Mouse (Mus musculus): Measurements from ENCODE around the gene Adgrb3.

Gene Adgrb3

DNA sequence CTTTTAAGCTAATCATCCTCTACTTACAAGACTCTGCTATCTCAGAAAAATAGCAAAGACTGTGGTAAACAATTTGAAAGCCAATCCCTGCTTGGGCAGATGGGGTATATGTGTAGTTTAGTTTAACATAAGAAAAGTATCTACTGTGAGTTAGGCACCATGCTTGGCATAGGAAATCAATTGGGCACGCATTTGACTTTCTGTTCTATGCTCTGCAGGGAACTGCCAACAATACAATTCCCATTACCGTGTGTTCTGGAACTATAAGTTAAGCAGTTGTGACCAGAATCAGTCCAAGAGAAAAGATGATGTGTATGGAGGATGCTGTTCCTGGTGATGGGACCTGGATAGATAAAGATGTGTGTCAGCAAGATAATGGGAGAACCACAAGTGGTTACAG is 517.2 kb downstream of the Adgrb3 start:
- intact Hi-C loops (cut with DNase I) = no loop called here

DNA sequence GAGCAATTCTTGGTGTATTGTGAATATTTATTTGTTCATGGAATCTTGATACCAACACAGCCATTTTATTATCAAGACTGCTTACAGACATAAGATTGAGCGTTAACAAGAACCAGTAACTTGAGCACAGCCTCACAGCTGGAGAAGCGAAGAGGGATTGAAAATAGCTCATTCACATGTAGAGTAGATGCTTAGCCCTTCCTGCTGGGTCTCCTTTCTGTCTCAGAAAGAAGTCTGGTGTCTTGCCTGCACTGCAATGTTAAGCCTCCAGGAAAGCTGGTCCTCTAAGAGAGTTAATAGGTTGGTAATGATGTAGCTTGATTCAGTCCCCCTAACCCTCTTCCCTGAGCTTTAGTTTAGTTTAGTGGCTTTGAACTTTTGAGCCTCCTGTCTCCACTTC is 519.4 kb downstream of the Adgrb3 start:
- intact Hi-C loops (cut with DNase I) = no loop called here

DNA sequence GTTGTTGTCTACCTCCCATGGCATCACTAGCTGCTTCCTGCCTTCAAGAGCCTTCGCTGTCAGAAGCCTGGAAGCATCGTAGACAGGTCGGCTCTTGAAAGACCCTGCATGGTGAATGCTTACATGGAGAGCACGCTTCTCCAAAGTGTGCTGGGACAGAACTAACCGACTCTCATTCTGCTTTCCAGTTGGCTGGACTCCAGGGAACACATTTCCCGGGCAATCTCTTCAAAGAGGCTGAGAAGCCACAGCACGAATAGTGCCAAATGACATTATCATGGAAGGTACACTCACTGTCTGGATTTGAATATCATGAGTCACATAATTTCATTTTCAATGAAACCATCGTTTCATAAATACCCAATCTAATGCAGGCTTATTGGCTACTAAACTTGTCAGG is 548.0 kb downstream of the Adgrb3 start:
- intact Hi-C loops (cut with DNase I) = no loop called here

DNA sequence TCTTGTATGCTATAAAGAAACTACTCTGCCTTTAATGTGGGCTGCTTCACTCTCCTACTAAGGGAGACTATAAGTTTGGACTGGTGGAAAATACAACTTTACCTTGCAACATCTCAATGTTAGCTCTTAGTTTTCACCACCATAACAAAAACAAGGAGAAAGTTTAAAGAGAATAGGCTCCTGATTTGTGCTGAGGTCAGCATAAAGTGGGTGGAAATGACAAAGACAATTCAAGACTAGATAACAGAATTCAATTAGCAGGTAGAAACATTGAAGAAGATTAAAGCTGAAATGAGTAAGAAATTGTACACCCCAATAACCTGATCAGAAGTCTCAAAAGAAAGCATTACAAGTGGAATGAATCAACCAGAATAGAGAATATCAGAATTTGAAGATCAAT is 578.9 kb downstream of the Adgrb3 start:
- intact Hi-C loops (cut with DNase I) = no loop called here

DNA sequence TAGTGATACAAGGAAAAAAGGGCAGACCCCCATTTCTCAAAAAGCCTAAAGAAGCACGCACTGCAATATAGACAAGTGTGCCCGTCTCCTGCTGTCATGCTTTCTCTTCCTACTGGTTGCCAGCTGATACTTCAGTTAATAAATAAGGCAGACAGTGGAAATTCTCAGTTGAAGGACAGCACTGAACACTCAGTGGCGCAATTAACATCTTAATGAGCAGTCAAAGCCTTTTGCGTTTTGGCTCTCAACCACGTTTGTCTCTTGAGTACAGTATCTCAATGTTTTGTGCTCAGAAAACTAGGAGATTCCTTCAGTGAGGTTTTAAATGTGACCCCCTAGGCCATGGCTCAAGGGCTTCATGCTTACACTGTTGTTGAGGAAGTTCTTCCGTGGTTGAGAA is 587.1 kb downstream of the Adgrb3 start:
- intact Hi-C loops (cut with DNase I) = no loop called here

DNA sequence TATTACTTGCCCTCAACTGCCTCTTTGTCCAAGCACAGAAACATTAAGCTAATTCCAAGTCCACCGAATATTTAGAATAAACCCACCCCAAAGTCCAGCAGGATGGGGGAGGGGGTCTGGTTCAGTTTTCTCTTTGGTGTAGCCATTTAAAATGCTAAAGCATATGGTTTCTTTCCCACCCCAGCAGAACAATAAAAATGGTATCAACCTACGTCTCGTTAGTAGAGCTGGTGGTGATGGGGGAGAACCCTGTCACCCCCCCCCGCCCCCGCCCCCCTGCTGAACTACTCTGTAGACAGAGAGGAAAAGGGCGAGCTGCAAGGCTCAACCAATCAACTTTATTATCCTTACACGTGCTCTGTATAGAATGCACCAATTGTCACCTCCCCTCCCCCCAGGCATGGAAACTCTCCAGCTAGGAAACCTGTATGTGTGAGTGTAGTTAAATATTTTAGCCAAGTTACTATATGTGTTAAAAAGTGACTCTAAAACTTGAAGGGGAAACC is 600.2 kb downstream of the Adgrb3 start:
- intact Hi-C loops (cut with DNase I) = no loop called here

DNA sequence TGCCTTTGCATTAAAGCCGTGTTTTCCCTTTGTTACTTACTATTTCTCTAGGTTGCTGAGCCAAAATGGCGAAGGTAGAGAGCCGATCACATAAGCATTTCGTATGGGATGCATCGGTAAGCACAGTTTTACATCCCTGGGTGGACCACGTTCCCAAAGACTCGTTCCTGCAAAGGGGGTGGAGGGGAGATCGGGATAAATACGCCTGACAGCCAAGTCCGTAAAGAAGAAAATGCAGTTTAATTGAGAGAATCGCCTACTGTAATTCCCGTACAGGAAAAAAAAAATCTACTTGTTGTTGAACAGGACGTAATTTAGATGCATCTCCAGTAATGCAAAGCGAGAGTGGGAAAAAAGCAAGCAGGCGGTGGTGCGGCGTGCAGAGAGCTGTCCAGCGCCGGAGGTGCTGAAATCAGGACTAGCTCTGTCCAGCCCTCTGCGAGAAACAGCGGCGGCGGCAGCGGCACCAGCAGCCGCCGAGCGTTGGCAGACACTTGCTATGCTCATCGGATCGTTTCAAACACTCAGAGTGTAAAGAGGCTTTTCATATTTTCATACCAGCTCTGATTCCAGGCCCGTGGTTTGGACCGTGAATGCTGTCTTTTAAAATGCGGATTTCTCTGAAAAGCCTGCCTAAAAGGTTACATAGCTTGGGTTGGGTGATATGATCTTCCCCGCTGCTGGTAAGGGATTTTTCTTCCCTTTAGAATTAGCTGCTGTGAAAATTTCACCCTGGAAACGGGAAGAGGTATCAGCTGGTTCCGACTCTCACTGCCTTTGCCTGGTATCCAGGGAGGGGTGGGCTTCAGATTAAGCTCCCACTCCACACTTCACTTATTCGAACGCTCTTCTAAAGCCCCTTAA is 600.9 kb downstream of the Adgrb3 start:
- intact Hi-C loops (cut with DNase I) = no loop called here

DNA sequence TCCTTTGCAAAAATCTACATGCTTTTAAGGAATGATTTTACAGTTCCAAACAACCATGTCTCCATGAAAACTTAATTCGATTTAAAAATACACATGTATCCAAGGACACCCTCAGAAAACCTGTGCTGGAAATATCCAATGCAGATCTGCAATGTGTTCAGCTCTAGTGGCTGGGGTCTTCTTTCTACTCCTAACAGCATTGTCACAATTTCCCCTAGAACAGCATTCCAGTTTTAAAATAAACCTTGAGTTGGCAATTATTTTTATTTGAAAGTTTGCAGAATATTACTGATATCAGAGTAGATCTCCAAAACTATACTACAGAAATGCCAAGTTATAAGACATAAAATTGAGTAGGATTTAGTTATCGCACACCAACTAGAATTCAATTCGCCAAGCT is 601.6 kb downstream of the Adgrb3 start:
- intact Hi-C loops (cut with DNase I) = no loop called here

DNA sequence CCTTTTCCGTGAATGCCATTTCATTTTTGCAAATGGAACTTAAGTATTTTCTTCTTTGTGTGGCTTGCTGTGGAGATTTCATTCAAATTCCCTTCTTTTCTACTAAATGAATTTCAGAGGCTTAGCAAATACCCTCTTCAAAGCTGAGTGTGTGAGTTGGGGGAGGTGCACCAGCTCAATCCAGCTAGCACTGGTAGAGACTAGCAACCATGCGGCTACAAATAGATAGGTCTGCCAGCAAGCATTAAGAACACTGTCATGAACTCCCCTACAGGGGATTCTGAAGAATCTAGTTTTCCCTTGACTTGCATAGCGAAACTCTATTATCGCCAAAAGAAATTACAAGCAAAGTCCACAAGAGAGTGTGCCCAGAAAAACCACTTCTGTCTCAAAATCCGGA is 624.9 kb downstream of the Adgrb3 start:
- intact Hi-C loops (cut with DNase I) = no loop called here

DNA sequence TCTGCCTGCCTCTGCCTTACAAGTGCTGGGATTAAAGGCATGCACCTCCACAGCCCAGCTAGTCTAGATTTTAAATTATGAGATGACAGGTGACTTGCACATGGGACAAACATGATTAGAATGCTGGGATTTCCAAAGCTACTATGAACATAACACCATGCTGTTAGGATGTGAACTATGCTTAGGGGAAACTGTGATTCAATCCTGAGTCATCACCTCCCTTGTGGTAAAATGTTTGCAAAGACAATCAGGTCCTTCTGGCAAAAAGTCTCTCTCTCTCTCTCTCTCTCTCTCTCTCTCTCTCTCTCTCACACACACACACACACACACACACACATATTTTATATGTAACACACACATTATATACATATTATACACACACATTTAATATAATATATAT is 630.1 kb downstream of the Adgrb3 start:
- intact Hi-C loops (cut with DNase I) = no loop called here

DNA sequence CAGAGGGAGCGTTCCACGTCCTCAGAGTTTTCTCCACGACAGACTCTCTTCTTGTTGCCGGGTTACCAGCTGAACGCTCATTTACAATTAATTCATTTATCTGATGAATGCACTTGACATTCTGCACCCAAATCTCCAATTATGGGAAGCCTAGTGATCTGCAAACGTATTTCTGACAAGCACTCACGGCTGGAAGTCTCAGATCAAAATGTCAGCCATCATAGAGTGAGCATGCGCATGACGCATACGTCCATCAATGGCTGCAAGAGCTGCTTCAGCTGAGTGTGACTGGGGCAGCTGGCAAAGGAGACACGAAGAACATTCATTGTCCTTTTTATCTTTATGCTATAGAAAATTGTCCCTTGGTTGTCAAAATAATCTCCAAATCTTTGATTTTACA is 637.5 kb downstream of the Adgrb3 start:
- intact Hi-C loops (cut with DNase I) = no loop called here

DNA sequence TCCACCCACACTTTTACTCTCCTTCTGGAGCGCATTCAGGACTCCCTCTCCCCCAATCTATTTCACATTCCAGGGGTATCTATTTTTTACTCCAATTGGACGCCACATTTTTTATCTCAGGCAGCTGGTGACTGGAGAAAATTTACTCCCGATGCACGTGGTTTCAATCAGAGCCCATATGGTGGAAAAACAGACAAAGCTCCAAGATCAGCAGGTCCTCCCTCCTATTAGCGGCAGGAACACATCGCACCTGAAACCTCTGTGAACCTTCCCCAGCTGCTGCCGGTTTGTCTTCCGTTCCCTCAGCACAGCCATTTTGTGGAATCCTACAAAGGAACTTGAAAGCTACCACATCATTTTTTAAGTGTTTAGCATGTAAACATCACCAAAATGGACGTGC is 640.2 kb downstream of the Adgrb3 start:
- intact Hi-C loops (cut with DNase I) = no loop called here

DNA sequence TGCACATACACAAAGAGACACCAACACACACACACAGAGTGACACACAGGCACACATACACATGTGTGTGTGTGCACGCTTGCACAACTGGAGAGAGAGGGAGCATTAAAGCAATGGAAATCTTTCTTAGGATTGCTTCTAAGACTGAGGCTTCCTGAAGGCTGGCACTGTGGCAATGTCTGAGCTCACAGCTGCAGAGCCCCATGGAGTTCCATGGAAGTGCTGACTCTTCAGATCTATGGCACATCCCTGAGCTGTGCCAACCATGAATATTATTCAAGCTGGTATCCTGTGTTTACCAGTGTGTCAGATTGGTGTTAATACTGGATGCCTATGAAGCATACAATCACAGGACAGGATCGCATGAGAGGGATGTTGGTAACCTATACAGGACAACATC is 643.6 kb downstream of the Adgrb3 start:
- intact Hi-C loops (cut with DNase I) = no loop called here

DNA sequence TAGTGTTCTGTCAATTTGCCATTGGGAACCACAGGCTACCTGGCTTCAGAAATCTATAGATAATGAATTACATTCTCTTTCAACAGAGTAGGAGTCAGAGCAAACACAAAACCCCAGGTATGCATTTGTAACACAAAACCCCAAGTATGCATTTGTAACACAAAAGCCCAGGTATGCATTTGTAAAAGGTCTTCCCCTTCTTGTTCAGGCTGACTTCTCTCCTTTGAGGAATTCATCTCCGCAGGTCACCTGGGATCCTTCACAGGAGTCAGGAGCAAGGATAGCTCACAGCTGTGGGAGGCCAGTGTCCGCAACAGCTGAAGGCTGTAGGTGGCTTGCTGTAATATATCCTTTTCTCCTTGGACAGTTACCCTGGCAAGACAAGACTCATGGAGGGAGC is 647.6 kb downstream of the Adgrb3 start:
- intact Hi-C loops (cut with DNase I) = no loop called here

DNA sequence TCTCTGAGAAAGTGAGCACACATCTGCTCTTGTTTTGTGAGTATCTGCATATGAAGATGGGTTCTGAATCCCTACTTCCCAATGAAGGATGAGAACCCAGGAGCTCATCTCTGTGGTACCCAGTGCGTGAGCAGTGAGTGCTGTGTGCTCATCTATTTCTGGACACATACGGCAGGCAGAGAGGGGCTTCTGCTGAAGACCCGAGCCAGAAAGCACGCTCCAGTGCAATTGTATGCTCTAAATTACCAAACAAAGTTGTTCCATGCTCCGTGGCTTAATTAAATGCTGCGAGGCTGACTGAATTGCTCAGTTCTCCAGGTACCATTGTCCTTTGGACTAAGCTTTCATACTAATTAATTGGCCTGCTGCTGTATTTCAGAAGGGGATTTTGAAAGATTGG is 648.9 kb downstream of the Adgrb3 start:
- intact Hi-C loops (cut with DNase I) = no loop called here

DNA sequence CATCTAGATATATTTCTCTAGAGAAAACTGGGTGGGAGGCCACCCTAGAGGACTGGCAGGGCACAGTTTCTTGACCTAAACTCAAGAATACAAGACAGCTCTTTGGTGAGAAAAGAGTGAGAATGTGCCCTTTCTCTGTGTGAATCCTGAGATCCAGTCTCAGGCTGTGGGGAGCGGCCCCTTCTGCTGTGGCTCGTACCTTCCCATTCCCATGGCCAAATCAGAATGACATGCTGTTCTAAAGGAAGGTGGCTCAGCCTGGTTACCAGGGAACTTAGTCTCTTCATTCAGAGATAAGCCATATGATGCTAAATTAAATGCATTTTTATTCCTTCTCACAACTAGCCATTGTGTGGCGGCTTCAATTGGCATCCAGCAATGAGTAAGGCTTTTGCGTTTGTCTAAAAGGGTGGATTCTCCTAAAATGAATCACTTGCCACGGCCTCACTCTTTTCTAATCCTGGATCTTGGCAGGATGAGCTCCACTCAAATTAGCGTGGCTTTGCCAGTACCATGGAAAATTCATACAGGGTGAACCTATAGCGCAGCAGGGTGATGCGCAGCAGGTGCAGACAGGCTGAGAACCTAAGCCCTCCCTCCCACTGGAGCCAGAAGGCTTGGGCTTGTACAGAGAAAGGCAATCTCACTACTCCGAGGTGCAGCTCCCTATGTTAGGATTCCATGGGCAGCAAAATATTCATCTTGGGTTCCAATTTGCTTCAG is 649.5 kb downstream of the Adgrb3 start:
- intact Hi-C loops (cut with DNase I) = no loop called here

DNA sequence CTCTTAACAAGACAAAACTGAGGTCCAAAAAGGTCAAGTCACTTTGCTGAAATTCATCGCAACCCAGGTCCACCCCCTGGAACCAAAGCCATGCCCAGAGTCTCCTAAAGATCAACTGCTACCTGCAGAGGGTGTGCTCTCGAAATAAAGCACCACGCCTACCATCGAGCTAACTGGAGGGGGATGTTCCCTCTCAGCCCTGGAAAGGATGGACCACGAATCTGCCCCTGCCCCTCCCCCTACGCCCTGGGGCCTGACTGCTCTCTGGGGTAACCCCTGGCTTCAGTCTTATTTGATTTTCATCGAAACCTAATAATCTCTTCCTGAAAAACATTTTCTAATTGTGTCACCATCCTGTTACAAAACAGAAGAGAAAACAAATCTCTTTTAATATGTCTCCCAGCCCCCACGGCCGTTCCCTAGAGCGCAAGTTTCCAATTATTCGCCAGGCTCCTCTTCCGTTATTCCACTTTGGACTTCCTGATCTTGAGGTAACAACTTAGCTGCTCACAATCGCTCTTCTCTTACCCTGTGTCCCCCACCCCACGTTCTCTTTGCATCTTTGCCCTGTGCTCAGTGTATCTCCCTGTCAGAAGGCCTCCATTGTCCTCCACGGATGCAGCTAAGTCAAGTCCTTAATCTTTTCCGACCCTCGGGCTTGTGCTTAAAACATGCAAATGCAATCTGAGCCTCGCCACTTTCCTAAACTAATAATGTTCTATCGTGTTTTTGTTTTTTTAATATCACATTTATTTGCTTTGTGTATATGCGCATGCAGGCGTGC is 651.0 kb downstream of the Adgrb3 start:
- intact Hi-C loops (cut with DNase I) = no loop called here

DNA sequence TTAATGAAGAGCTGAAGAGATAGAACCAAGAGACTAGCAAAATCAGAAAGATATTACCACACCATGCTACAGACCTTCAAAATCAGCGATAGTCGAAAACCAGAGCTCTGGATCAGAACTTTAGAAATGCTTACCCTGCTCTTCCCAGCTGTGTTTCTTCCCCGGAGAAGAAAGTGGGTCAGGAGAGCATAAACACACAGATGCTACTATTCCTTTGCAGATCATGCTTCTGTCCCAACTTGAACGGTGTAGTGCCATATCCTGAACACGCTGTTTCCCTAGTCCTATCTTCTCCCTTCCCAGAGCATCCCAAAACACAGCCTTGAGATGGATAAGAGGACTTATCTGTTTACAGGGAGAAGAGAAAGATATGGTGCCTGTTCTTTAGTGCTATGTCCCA is 662.4 kb downstream of the Adgrb3 start:
- intact Hi-C loops (cut with DNase I) = no loop called here

DNA sequence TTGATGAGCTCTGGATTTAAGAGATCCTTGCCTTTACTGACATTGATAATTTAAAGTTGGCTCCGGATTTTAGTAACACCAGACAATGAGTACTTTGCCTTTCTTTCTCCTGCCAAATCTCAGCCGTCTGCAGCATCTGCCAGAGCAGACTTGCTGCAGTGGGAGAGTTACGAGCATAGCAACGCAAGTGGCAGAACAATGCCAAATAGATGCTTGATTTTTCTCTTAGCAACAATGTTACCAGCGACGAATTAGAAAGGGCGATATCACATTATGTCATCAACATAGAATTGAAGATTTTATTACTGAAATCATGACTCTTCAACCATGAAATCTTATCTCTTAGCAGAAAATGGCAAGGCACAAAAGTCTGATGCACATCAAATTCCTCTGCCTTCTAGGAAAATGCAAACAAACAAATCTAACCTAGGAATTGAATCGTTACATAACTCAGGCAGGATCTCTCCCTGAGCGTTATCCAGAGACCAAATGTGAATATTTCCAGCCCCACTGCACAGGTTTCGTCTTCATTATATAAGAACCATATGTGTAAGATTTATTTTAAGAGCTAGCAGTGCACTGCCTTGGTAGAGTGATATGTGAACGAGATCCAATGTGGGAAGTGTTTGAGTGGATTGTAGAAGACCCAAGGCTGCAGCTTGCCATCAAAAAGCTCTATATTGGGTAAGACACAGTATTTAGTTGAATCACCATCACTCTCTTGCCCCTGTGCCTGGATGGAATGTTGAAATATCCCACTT is 663.3 kb downstream of the Adgrb3 start:
- intact Hi-C loops (cut with DNase I) = no loop called here

DNA sequence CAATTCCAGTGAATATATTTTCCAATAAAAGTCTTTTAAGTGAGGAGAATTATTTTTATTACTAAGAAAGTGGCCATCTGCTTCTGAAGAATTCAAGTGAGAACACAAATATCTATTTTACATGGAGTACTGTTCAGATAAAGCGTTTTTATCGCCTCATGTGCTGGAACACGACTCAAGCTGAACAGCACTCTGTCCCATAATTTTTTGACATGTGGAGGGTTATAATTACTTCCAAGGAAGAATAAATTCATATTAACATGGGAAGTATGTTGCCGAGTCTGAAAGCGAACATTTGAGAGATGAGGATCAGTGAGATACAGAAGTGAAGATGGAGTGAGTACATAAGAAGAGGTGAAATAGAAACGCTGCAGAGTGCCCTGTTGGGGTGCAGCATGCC is 665.9 kb downstream of the Adgrb3 start:
- intact Hi-C loops (cut with DNase I) = no loop called here

DNA sequence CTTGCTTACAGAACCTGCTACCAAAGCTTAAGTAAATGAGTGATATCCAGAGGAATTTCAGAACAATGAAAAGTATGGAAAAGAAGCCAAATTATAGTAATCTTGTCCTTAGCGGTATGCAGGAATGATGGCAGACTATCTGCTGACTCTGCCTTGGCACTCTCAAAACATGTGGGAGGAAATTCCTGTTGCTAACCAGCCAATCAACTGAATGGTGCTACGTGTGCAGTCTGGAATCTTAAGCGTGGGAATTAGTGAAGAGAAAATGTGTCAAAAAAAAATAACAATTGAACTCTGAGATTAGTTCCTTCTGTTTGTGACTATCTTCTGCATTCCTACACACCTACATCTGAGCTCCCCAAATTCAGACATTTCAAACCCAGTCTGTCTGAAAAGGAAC is 683.3 kb downstream of the Adgrb3 start:
- intact Hi-C loops (cut with DNase I) = no loop called here
